Mouse (Mus musculus) forebrain, embryonic 16.5 days (tissue): ENCODE data around the gene Mthfd1l. TPM values are rescaled to one million over a fixed set of nuclear protein-coding genes. Genes with fewer than 3 reads are reported as not detected.
"Not testable (repeated sequence)": the region's sequence is repeated elsewhere in the genome, so short reads cannot be mapped to it uniquely, and the experiment has no call there.

ENCODE experiments used
- ATAC-seq: fragments of 200-750 bp; cut with Nextera tagmentation; 2 replicates; pipeline ENCODE4 v1.8.0; 2017; ENCODE audit warnings: mild to moderate bottlenecking, moderate library complexity
- H3K27ac ChIP-seq: fragments of 300-500 bp; sonication (generic); 2 replicates; pipeline ENCODE4 v1.5.1; 2014; ENCODE audit warnings: low read length, control low read depth
- H3K27me3 ChIP-seq: fragments of 300-500 bp; sonication (generic); replicated peaks from 2 replicates; pipeline ENCODE4 v1.6.1; 2014; ENCODE audit warnings: low read length; ENCODE audit not compliant: control insufficient read depth, insufficient read depth
- H3K36me3 ChIP-seq: fragments of 300-500 bp; sonication (generic); 2 replicates; pipeline ENCODE4 v1.6.1; 2014; ENCODE audit not compliant: control insufficient read depth, insufficient read depth
- H3K4me1 ChIP-seq: fragments of 300-500 bp; sonication (generic); replicated peaks from 2 replicates; pipeline ENCODE4 v1.6.1; 2014; ENCODE audit warnings: low read length; ENCODE audit not compliant: control insufficient read depth, insufficient read depth
- H3K4me2 ChIP-seq: fragments of 300-500 bp; sonication (generic); 2 replicates; pipeline ENCODE4 v1.6.1; 2014; ENCODE audit warnings: mild to moderate bottlenecking, low read length, control low read depth
- H3K4me3 ChIP-seq: fragments of 300-500 bp; sonication (generic); replicated peaks from 2 replicates; pipeline ENCODE4 v1.5.1; 2014; ENCODE audit warnings: mild to moderate bottlenecking, low read length, control low read depth
- H3K9ac ChIP-seq: fragments of 300-500 bp; sonication (generic); replicated peaks from 2 replicates; pipeline ENCODE4 v1.6.1; 2014; ENCODE audit warnings: low read depth, low read length, control low read depth
- H3K9me3 ChIP-seq: fragments of 300-500 bp; sonication (generic); 2 replicates; pipeline ENCODE4 v1.6.1; 2016; ENCODE audit warnings: low read length; ENCODE audit not compliant: control insufficient read depth
- WGBS: fragments of 180-500 bp; shearing (Covaris S2); extraction: QIAGEN DNeasy Blood & Tissue Kit; methylation state at CpG from one replicate; pipeline ENCODE4 v1.1.7; 2014; 5-methylcytosine and 5-hydroxymethylcytosine counted together
- polyA plus RNA-seq: library from polyadenylated mRNA; unstranded; fragments of >200 nt; fragmentation: Nextera tagmentation; extraction: Ambion mirVana; gene quantifications from 2 replicates; pipeline ENCODE4 v1.2.1, GENCODE M21; 2015

Gene Mthfd1l
- polyA plus RNA-seq, 1 experiment from 2014 or later = 4.6 TPM

- H3K9me3 ChIP-seq = no peaks in the 10 kb centered on the region
- no peak overlapping the region for H3K27ac ChIP-seq
- H3K27me3 ChIP-seq = no peaks in the 10 kb centered on the region
- no peak for ATAC-seq
- H3K36me3 ChIP-seq = no peaks in the 10 kb centered on the region
- H3K9ac ChIP-seq = no peak overlapping the region
- no peak overlapping the region for H3K4me2 ChIP-seq
- 73% methylated on average over 1 of the region's 1 CpGs for WGBS
- no peak overlapping the region for H3K4me3 ChIP-seq
- H3K4me1 ChIP-seq = no peaks in the 10 kb centered on the region
These were observed 209.0 kb downstream of the Mthfd1l start for GRCm38 (mm10) chr10:4181953-4182352.

DNA sequence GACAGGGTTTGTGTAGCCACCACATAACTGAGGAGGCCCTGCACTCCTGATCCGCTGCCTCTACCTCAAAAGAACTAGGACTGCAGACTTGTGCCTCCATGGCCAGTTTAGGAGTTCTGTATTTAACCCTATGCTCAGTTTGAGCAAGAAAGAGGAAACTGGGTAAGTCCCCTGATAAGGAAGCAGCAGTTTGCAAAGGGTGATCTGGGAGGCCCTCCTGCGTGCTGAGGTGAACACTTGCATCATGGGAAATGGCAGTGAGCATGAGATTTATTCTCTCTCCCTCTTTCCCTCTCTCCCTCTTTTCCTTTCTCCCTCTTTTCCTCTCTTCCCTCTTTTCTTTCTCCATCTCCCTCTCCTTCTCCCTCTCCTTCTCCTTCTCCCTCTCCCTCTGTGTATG is 209.5 kb downstream of the Mthfd1l start:
- Histone ChIP-seq H3K4me2 (no peak overlapping the region), H3K36me3 (no peaks in the 10 kb centered on the region), H3K27me3 (no peaks in the 10 kb centered on the region), H3K4me3 (no peak overlapping the region), H3K9ac (no peak overlapping the region), H3K4me1 (no peaks in the 10 kb centered on the region), H3K27ac (no peak overlapping the region), H3K9me3 (no peaks in the 10 kb centered on the region)
- WGBS = 79% methylated on average over 2 of the region's 2 CpGs
- no peak for ATAC-seq

DNA sequence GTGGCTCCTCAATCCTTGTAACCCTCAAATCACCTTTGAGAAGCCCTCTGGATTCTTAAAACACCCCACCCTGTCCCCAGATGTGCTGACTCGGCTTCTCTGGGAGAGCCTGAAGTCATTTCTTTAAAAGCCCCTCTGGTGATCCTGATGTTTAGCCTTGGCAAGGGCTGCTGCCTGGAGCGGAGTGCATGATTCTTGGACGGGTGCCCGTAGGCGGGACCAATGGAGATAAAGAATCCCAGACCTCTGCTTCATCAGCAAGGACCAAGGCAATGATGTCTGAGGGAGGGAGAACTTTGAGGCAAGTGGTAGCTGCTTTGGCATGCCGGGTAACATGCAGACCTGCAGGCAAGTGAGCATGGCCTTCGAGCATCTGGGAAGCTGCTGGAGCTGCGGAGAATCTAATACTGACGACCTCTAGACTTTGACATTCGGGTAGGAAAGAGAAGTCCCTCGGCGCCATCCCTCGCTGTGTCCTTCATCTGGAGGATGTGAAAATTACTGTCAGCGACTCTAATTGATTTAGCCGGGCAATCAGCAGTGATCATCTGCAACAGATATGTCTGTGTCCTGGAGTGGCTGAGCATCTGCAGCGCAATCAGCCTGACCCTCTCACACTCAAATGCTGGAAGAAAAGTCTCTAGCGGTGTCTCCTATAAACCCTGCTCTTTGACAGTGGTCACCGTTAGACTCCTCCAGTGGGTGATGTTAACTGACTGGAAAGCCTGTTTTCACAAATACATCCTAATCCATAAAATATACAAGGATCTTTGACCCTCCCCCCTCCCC is 215.9 kb downstream of the Mthfd1l start:
- WGBS = 82% methylated on average over 18 of the region's 18 CpGs
- no peak for ATAC-seq

DNA sequence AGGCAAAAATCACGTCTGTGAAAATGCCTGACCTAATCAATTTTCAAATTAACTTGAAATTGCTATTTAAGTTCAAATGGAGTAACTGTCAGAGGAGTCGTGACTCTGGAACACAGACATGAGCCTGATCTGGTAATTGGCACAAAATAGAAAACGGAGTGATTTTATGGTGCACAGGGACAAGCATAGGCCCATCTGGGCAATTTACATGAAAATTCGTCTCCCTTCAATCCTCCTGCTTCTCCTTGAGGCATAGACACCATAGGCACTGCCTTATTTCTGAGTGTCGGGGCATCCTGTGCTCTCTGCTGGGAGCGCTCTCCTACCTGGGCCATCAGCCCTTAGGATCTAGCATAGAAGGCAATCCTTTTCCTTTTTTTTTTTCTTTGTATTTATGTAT is 216.5 kb downstream of the Mthfd1l start:
- no peak overlapping the region for H3K27ac ChIP-seq
- no peak overlapping the region for H3K9ac ChIP-seq
- H3K9me3 ChIP-seq = no peaks in the 10 kb centered on the region
- H3K36me3 ChIP-seq = no peaks in the 10 kb centered on the region
- no peak overlapping the region for H3K4me2 ChIP-seq
- WGBS = 74% methylated on average over 6 of the region's 6 CpGs
- ATAC-seq = no peak
- H3K4me3 ChIP-seq = no peak overlapping the region
- H3K27me3 ChIP-seq = no peaks in the 10 kb centered on the region
- H3K4me1 ChIP-seq = no peaks in the 10 kb centered on the region

More for the DNA sequence above, 215.9 kb downstream of the Mthfd1l start:
- no peak overlapping the region for H3K4me2 ChIP-seq
- no peaks in the 10 kb centered on the region for H3K36me3 ChIP-seq
- no peaks in the 10 kb centered on the region for H3K4me1 ChIP-seq
- H3K27ac ChIP-seq = no peak overlapping the region
- no peaks in the 10 kb centered on the region for H3K27me3 ChIP-seq
- no peak overlapping the region for H3K4me3 ChIP-seq
- H3K9me3 ChIP-seq = no peaks in the 10 kb centered on the region
- H3K9ac ChIP-seq = no peak overlapping the region

DNA sequence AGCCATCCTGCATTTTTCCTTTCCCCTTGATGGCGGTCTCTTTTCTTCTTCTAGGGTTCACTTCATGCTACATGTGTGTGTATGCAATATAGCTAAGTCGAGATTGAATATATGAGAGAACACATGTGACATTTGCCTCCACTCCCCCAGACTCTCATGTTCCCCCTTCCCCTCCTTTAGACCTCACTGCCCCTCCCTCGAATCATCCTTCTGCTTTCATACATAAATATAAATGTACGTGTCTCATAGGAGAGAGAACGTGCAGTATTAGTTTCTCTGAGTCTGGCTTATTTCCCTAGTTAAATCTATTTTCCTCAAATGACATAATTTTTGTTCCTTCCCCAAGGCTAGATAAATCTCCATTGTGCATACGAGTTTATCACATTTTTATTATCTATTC is 226.1 kb downstream of the Mthfd1l start:
- H3K9ac ChIP-seq = no peak overlapping the region
- ATAC-seq = no peak
- no peaks in the 10 kb centered on the region for H3K4me1 ChIP-seq
- H3K36me3 ChIP-seq = no peaks in the 10 kb centered on the region
- H3K27me3 ChIP-seq = no peaks in the 10 kb centered on the region
- H3K27ac ChIP-seq = no peak overlapping the region
- no peak overlapping the region for H3K4me3 ChIP-seq
- H3K4me2 ChIP-seq = no peak overlapping the region
- 88% methylated on average over 6 of the region's 6 CpGs for WGBS
- no peaks in the 10 kb centered on the region for H3K9me3 ChIP-seq

- no peaks in the 10 kb centered on the region for H3K4me1 ChIP-seq
- no peak overlapping the region for H3K4me3 ChIP-seq
- no peaks in the 10 kb centered on the region for H3K9me3 ChIP-seq
- H3K27me3 ChIP-seq = no peaks in the 10 kb centered on the region
- no peak overlapping the region for H3K9ac ChIP-seq
- 85% methylated on average over 6 of the region's 6 CpGs for WGBS
- H3K4me2 ChIP-seq = no peak overlapping the region
- no peak for ATAC-seq
- H3K36me3 ChIP-seq = no peaks in the 10 kb centered on the region
- no peak overlapping the region for H3K27ac ChIP-seq
These were observed 227.0 kb downstream of the Mthfd1l start for GRCm38 (mm10) chr10:4199926-4200325.

- Histone ChIP-seq H3K9me3 (no peaks in the 10 kb centered on the region), H3K4me2 (no peak overlapping the region), H3K36me3 (no peaks in the 10 kb centered on the region), H3K9ac (no peak overlapping the region), H3K4me1 (no peaks in the 10 kb centered on the region), H3K27me3 (no peaks in the 10 kb centered on the region), H3K4me3 (no peak overlapping the region), H3K27ac (no peak overlapping the region)
- no peak for ATAC-seq
- WGBS = 93% methylated on average over 5 of the region's 5 CpGs
These were observed 227.7 kb downstream of the Mthfd1l start for GRCm38 (mm10) chr10:4200546-4201104.

- H3K36me3 ChIP-seq = no peaks in the 10 kb centered on the region
- no peaks in the 10 kb centered on the region for H3K27me3 ChIP-seq
- H3K4me3 ChIP-seq = no peak overlapping the region
- WGBS = 89% methylated on average over 4 of the region's 4 CpGs
- no peak overlapping the region for H3K9ac ChIP-seq
- H3K4me2 ChIP-seq = no peak overlapping the region
- no peak for ATAC-seq
- H3K4me1 ChIP-seq = no peaks in the 10 kb centered on the region
- no peak overlapping the region for H3K27ac ChIP-seq
- H3K9me3 ChIP-seq = no peaks in the 10 kb centered on the region
These were observed 228.2 kb downstream of the Mthfd1l start for GRCm38 (mm10) chr10:4201141-4201540.

DNA sequence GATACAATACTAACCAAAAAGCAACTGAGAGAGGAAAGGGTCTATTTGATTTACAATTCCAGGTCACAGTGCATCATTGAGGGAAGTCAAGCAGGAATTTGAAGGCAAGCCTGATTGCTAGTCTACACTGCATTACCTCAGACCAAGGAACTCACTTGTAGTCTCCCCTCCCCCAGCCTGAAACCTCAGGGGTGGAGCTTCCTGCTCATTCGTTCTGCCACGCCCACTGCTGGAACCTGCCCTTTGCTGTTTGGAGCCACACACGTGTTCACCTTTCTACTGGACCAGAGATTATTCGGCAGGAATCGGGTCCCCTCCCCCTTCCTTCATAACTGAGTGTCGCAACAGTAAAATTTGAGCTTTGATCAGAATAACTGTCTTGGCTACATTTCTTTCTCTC is 230.7 kb downstream of the Mthfd1l start:
- H3K9me3 ChIP-seq, H3K4me2 ChIP-seq, H3K9ac ChIP-seq, H3K27me3 ChIP-seq, H3K27ac ChIP-seq, H3K4me3 ChIP-seq, H3K36me3 ChIP-seq, ATAC-seq, H3K4me1 ChIP-seq: not testable (repeated sequence)
- 52% methylated on average over 5 of the region's 6 CpGs for WGBS
